8 mouse cellular contexts compared by ENCODE assay signal in the genomic region with DNA sequence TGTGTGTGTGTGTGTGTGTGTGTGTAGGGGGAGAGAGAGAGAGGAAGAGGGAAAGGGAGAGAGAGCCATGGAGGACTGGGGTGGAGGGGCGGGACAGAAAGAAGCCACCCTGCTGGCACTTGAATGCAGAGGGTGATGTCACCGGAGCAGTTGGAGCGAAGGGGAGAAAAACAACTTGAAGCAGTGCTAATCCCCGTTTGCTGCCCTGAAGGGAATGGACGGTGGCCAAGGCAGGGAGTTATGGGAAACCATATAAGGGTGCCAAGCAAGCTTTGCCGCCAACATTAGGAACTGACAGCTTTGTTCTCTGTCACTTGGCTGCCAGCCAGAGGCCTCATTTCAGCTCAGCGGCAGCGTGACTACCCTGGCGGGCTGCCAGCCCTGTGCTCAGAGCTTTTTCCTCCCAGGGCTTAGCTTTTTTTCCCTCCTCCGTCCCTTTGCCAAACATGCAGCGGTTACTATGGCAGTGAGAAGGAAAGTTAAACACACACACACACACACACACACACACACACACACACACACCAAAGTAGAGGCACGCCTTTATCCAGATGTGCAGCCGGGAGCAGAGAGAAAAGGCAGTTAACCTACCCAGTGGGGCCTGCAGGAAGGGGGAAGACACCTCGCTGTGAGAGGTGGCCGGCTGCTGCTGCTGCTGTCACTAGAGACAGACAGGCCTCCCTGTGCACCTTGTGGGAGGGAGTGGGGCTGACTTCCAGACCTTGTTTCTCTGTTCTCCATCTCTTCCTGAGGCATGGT.
A peak's percentile ranks its signal among the peaks of the same experiment; 100 is the strongest.
DNase-seq lines count a peak whose midpoint lies in the region; ATAC-seq and TF ChIP-seq lines count a peak whose summit lies in the region.

No protein-coding gene starts in this region.

- peak; percentile 44 to 61; a peak in 2 of 4 replicates for TF ChIP-seq EP300 in MEL (IDR thresholded peaks at IDR 0.05; ENCODE audit: low read depth in 1 of 2, low read length in 2 of 2)

- H3K4me3 ChIP-seq in MEL (ENCODE audit: control insufficient read depth in 1 of 2, insufficient read depth in 1 of 2, low read depth in 2 of 2, low read length in 2 of 2) = peak overlapping the region; percentile 39 to 52
- H3K4me3 ChIP-seq in lung, embryonic 16.5 days (ENCODE audit: low read length) = peak overlapping the region; percentile 15

- no peak; a peak in 1 of 4 replicates for TF ChIP-seq POLR2A in MEL (IDR thresholded peaks at IDR 0.05; ENCODE audit: control insufficient read depth in 1 of 2, insufficient read depth in 1 of 2, low read depth in 1 of 2, low read length in 2 of 2, poor library complexity in 1 of 2)

- H3K4me1 ChIP-seq in MEL (ENCODE audit: control insufficient read depth in 1 of 2, insufficient read depth in 2 of 2, low read length in 2 of 2) = peaks cover 8 to 38% of the 10 kb centered on the region in 2 experiments
- peaks cover 70% of the 10 kb centered on the region for H3K4me1 ChIP-seq in lung, embryonic 16.5 days (replicated peaks; ENCODE audit: control insufficient read depth, insufficient read depth, low read length)

- peak overlapping the region; percentile 82 for H3K27ac ChIP-seq in MEL (ENCODE audit: control insufficient read depth, low read depth, low read length)
- peak overlapping the region; percentile 100 for H3K27ac ChIP-seq in lung, embryonic 16.5 days (ENCODE audit: low read length)

- H3K9me3 ChIP-seq in MEL (replicated peaks; ENCODE audit: insufficient read depth, low read length) = no peaks in the 10 kb centered on the region
- H3K9me3 ChIP-seq in lung, embryonic 16.5 days (ENCODE audit: control insufficient read depth, low read length) = no peaks in the 10 kb centered on the region

- ATAC-seq in hematopoietic stem cell, adult 5-6 weeks (replicated peaks in 1 of 2; ENCODE audit: insufficient read depth in 1 of 2, low FRiP score in 2 of 2, low TSS enrichment in 1 of 2, low read depth in 1 of 2, poor library complexity in 2 of 2, severe bottlenecking in 2 of 2) = peak; percentile 52 to 60
- peak; percentile 90 for ATAC-seq in lung, embryonic 16.5 days (ENCODE audit: low read depth)

- 0% methylated on average over 15 of the region's 15 CpGs for WGBS in lung, embryonic 16.5 days

- no peak for TF ChIP-seq CTCF in MEL (IDR thresholded peaks at IDR 0.05 in 2 of 3, conservative IDR thresholded peaks at IDR 0.05 in 1 of 3; ENCODE audit: control insufficient read depth in 1 of 3, insufficient read depth in 1 of 3, low read depth in 2 of 3, low read length in 3 of 3, poor library complexity in 1 of 3, severe bottlenecking in 1 of 3)

- peak; percentile 98 for DNase-seq in MEL (ENCODE audit: low read depth, low spot score)
- DNase-seq in cerebellum, adult 8-10 months = peak; percentile 100
- peak; percentile 96 for DNase-seq in forelimb bud, embryonic 11.5 days (ENCODE audit: low read depth, low spot score)
- DNase-seq in layer of hippocampus, adult 9-10 months (ENCODE audit: low spot score) = peak; percentile 99
- peak; percentile 99 for DNase-seq in ovary, postnatal 10 days (ENCODE audit: low spot score)
- DNase-seq in thymus, postnatal 10 days (ENCODE audit: low spot score in 2 of 2) = peak; percentile 84 to 91

- H3K9ac ChIP-seq in MEL (ENCODE audit: control insufficient read depth, low read depth, low read length, poor library complexity, severe bottlenecking) = peak overlapping the region; percentile 61
- peak overlapping the region; percentile 69 for H3K9ac ChIP-seq in lung, embryonic 16.5 days (ENCODE audit: low read length)

- no peaks in the 10 kb centered on the region for H3K27me3 ChIP-seq in MEL (ENCODE audit: control insufficient read depth in 1 of 2, insufficient read depth in 2 of 2, low read length in 2 of 2)
- H3K27me3 ChIP-seq in lung, embryonic 16.5 days (ENCODE audit: control insufficient read depth, insufficient read depth, low read depth, low read length) = no peaks in the 10 kb centered on the region

- no peak for TF ChIP-seq RAD21 in MEL (IDR thresholded peaks at IDR 0.05; ENCODE audit: low read depth, low read length)

- H3K79me2 ChIP-seq in MEL (ENCODE audit: control insufficient read depth, insufficient read depth, low read length, poor library complexity) = no peaks in the 10 kb centered on the region

- H3K4me2 ChIP-seq in lung, embryonic 16.5 days (ENCODE audit: low read depth, low read length) = peak overlapping the region; percentile 53

- H3K36me3 ChIP-seq in MEL (ENCODE audit: control insufficient read depth in 1 of 2, insufficient read depth in 2 of 2, low read length in 2 of 2) = peaks cover 0 to 27% of the 10 kb centered on the region in 2 experiments; a peak in 2 of 4 replicates
- H3K36me3 ChIP-seq in lung, embryonic 16.5 days (ENCODE audit: control insufficient read depth, insufficient read depth, low read length) = no peaks in the 10 kb centered on the region

TF ChIP-seq in MEL, 35 proteins besides CTCF, POLR2A, EP300 and RAD21:
- peak; percentile 40; the same call in 1 of the 2 replicates for TF ChIP-seq HCFC1 (IDR thresholded peaks at IDR 0.05; ENCODE audit: low read depth, low read length)
- peak; percentile 52 for TF ChIP-seq TCF12 (IDR thresholded peaks at IDR 0.05; ENCODE audit: low read depth, low read length)
- TF ChIP-seq NRF1 (IDR thresholded peaks at IDR 0.05; ENCODE audit: insufficient read depth, low read depth, low read length, poor library complexity, severe bottlenecking) = no peak
- TF ChIP-seq RCOR1 (IDR thresholded peaks at IDR 0.05; ENCODE audit: low read depth, low read length) = no peak; the same call in 1 of the 2 replicates
- TF ChIP-seq MAX (IDR thresholded peaks at IDR 0.05; ENCODE audit: low read length) = peak; percentile 93
- peak; percentile 1; the same call in 1 of the 2 replicates for TF ChIP-seq ELF1 (IDR thresholded peaks at IDR 0.05; ENCODE audit: low read depth, low read length)
- TF ChIP-seq TAL1 (IDR thresholded peaks at IDR 0.05; ENCODE audit: low read length) = peak; percentile 20; the same call in 1 of the 2 replicates
- TF ChIP-seq POLR2AphosphoS2 (IDR thresholded peaks at IDR 0.05; ENCODE audit: low read length) = 0 out of 2 replicates have a peak, but pooled peaks have one; percentile 57
- TF ChIP-seq CHD2 (IDR thresholded peaks at IDR 0.05; ENCODE audit: low read length) = no peak
- TF ChIP-seq MEF2A (IDR thresholded peaks at IDR 0.05; ENCODE audit: extremely low read depth, insufficient replicate concordance, low read depth, low read length, poor library complexity, severe bottlenecking) = no peak
- 0 out of 2 replicates have a peak, but pooled peaks have one; percentile 0 for TF ChIP-seq ZC3H11A (IDR thresholded peaks at IDR 0.05; ENCODE audit: low read depth, low read length)
- TF ChIP-seq UBTF (IDR thresholded peaks at IDR 0.05; ENCODE audit: borderline replicate concordance, insufficient read depth, low read depth, low read length) = no peak
- peak; percentile 72 for TF ChIP-seq ZNF384 (IDR thresholded peaks at IDR 0.05; ENCODE audit: low read depth, low read length)
- 0 out of 2 replicates have a peak, but pooled peaks have one; percentile 15 for TF ChIP-seq ZMIZ1 (IDR thresholded peaks at IDR 0.05; ENCODE audit: low read depth, low read length)
- peak; percentile 85 for TF ChIP-seq SIN3A (IDR thresholded peaks at IDR 0.05; ENCODE audit: low read length)
- no peak for TF ChIP-seq USF2 (IDR thresholded peaks at IDR 0.05; ENCODE audit: borderline replicate concordance in 1 of 2, insufficient read depth in 1 of 2, low read depth in 1 of 2, low read length in 2 of 2)
- TF ChIP-seq USF1 (IDR thresholded peaks at IDR 0.05; ENCODE audit: low read depth, low read length) = peak; percentile 73
- TF ChIP-seq GABPA (IDR thresholded peaks at IDR 0.05; ENCODE audit: low read depth, low read length) = no peak
- TF ChIP-seq E2F4 (IDR thresholded peaks at IDR 0.05; ENCODE audit: borderline replicate concordance, low read depth, low read length) = peak; percentile 93; the same call in 1 of the 2 replicates
- TF ChIP-seq MYB (IDR thresholded peaks at IDR 0.05; ENCODE audit: low read depth, low read length) = no peak; the same call in 1 of the 2 replicates
- TF ChIP-seq CHD1 (IDR thresholded peaks at IDR 0.05; ENCODE audit: low read depth, low read length) = no peak
- TF ChIP-seq KAT2A (conservative IDR thresholded peaks at IDR 0.05; ENCODE audit: low read depth, low read length) = no peak; the same call in 1 of the 2 replicates
- TF ChIP-seq MXI1 (IDR thresholded peaks at IDR 0.05; ENCODE audit: low read depth, low read length) = peak; percentile 92
- TF ChIP-seq JUND (IDR thresholded peaks at IDR 0.05; ENCODE audit: low read depth, low read length) = 0 out of 2 replicates have a peak, but pooled peaks have one; percentile 57
- TF ChIP-seq MAFK (IDR thresholded peaks at IDR 0.05; ENCODE audit: borderline replicate concordance, low read depth, low read length) = no peak
- TF ChIP-seq GATA1 (IDR thresholded peaks at IDR 0.05; ENCODE audit: low read depth, low read length) = no peak
- no peak for TF ChIP-seq ZKSCAN1 (IDR thresholded peaks at IDR 0.05; ENCODE audit: low read depth, low read length)
- TF ChIP-seq SMC3 (IDR thresholded peaks at IDR 0.05; ENCODE audit: low read depth, low read length) = peak; percentile 5; the same call in 1 of the 2 replicates
- TF ChIP-seq MAZ (IDR thresholded peaks at IDR 0.05; ENCODE audit: low read depth, low read length) = 0 out of 2 replicates have a peak, but pooled peaks have one; percentile 32
- TF ChIP-seq NELFE (IDR thresholded peaks at IDR 0.05; ENCODE audit: low read depth, low read length) = peak; percentile 15; the same call in 1 of the 2 replicates
- peak; percentile 74; the same call in 1 of the 2 replicates for TF ChIP-seq BHLHE40 (IDR thresholded peaks at IDR 0.05; ENCODE audit: borderline replicate concordance, low read depth, low read length)
- TF ChIP-seq MYC (IDR thresholded peaks at IDR 0.05; ENCODE audit: low read depth, low read length) = peak; percentile 94
- TF ChIP-seq TBP (IDR thresholded peaks at IDR 0.05; ENCODE audit: low read depth, low read length) = no peak
- TF ChIP-seq ETS1 (IDR thresholded peaks at IDR 0.05; ENCODE audit: low read depth, low read length) = peak; percentile 82
- no peak for TF ChIP-seq POLR2AphosphoS5 (IDR thresholded peaks at IDR 0.05; ENCODE audit: borderline replicate concordance, low read depth, low read length)

Comparison
In these comparisons a context has a peak if more than half of its experiments do, and no peak if none do; other contexts are left out.
1. Peak in every context shown above with its lines: DNase-seq, ATAC-seq, H3K4me3 ChIP-seq and H3K27ac ChIP-seq.